Mouse (Mus musculus): ENCODE data around the gene Ubap1l. TPM values are rescaled to one million over a fixed set of nuclear protein-coding genes. Genes with fewer than 3 reads are reported as not detected.

The Ubap1l gene
- polyA plus RNA-seq, 1 experiment, result 0.16 TPM

- no peak overlapping the region for H3K4me3 ChIP-seq
- TF ChIP-seq TCF3 (IDR thresholded peaks at IDR 0.05; ENCODE audit: insufficient read length, low read depth), result no peak
- no peak for TF ChIP-seq CEBPB (IDR thresholded peaks at IDR 0.05; ENCODE audit: insufficient read depth, poor library complexity, severe bottlenecking)
- no peak for TF ChIP-seq SRF (IDR thresholded peaks at IDR 0.05; ENCODE audit: control insufficient read depth, insufficient read length, low read depth)
- TF ChIP-seq POLR2AphosphoS2 (IDR thresholded peaks at IDR 0.05; ENCODE audit: insufficient read length, low read depth), result no peak
- TF ChIP-seq E2F4 (IDR thresholded peaks at IDR 0.05; ENCODE audit: insufficient read depth), result no peak
- TF ChIP-seq TCF12 (IDR thresholded peaks at IDR 0.05; ENCODE audit: insufficient read depth, poor library complexity, severe bottlenecking), result no peak
- TF ChIP-seq MYOD1 (IDR thresholded peaks at IDR 0.05; ENCODE audit: control insufficient read depth in 1 of 3, insufficient read length in 2 of 3, low read depth in 2 of 3), result no peak
- TF ChIP-seq POLR2A (IDR thresholded peaks at IDR 0.05; ENCODE audit: insufficient read length, low read depth), result no peak
- TF ChIP-seq MYOG (IDR thresholded peaks at IDR 0.05; ENCODE audit: control insufficient read depth in 1 of 3, insufficient read depth in 1 of 3, insufficient read length in 2 of 3, low read depth in 2 of 3), result no peak
- TF ChIP-seq USF1 (IDR thresholded peaks at IDR 0.05; ENCODE audit: low read depth), result no peak
- no peak for TF ChIP-seq MAX (IDR thresholded peaks at IDR 0.05; ENCODE audit: low read depth)
- TF ChIP-seq REST (IDR thresholded peaks at IDR 0.05; ENCODE audit: insufficient read depth, insufficient read length), result no peak
- no peaks in the 10 kb centered on the region for H3K36me3 ChIP-seq (ENCODE audit: control insufficient read depth, insufficient read depth)
- no peak overlapping the region for H3K4me2 ChIP-seq (ENCODE audit: low read depth)
- H3ac ChIP-seq (ENCODE audit: control insufficient read depth, insufficient read length), result no peak overlapping the region
- H3K79me2 ChIP-seq (ENCODE audit: control insufficient read depth, insufficient read depth), result no peaks in the 10 kb centered on the region
- no peaks in the 10 kb centered on the region for H3K27me3 ChIP-seq (ENCODE audit: control insufficient read depth, insufficient read depth, insufficient read length)
These were observed 58.8 kb downstream of the Ubap1l start for GRCm38 (mm10) chr9:65419633-65420032.

DNA sequence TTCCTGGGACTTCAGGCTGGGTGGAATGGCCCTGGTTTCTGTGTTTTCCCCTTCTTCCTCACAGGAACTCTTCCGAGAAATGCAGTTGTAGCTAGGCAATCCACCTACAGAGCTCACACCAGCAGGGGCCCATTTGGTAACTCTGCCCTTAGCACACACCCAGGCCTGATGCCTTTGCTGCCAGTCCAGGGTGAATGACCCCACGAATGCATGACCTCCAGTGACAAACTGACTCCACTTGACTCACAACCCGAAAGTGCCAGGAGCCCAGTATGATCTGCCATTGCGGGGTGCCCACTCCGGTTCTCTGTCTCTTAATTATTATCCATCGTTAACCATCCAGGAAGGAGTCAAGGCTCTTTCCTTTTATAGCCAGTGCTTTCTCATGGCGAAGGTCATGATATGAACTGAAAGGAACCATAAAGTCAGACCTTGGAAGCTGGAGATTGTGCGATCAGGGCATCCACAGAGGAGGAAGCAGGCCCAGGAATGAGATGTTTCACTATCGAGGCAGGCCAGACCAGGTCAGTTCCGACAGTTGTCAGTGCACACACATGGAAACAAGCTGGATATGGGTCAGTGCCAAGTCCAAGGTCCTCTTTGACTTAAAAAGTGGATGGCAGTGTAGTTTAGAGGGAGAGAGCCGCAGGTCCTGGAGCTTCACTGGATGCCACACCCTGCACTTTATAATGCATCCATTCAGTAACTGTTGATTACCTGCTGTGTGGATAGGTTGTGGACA, 62.1 kb downstream of the Ubap1l start, which contains the start of gene Slc51b:
Gene Slc51b, minus strand, starts transcription at position 196 of the 742 bp plus-strand sequence.
- H3K79me2 ChIP-seq (ENCODE audit: control insufficient read depth, insufficient read depth), result no peaks in the 10 kb centered on the region
- H3K27me3 ChIP-seq (ENCODE audit: control insufficient read depth, insufficient read depth, insufficient read length), result no peaks in the 10 kb centered on the region
- TF ChIP-seq POLR2A (IDR thresholded peaks at IDR 0.05; ENCODE audit: insufficient read length, low read depth) (no peak), TCF3 (IDR thresholded peaks at IDR 0.05; ENCODE audit: insufficient read length, low read depth) (no peak), MYOG (IDR thresholded peaks at IDR 0.05; ENCODE audit: control insufficient read depth in 1 of 3, insufficient read depth in 1 of 3, insufficient read length in 2 of 3, low read depth in 2 of 3) (no peak), MYOD1 (IDR thresholded peaks at IDR 0.05; ENCODE audit: control insufficient read depth in 1 of 3, insufficient read length in 2 of 3, low read depth in 2 of 3) (no peak), REST (IDR thresholded peaks at IDR 0.05; ENCODE audit: insufficient read depth, insufficient read length) (no peak), SRF (IDR thresholded peaks at IDR 0.05; ENCODE audit: control insufficient read depth, insufficient read length, low read depth) (no peak), TCF12 (IDR thresholded peaks at IDR 0.05; ENCODE audit: insufficient read depth, poor library complexity, severe bottlenecking) (no peak), CEBPB (IDR thresholded peaks at IDR 0.05; ENCODE audit: insufficient read depth, poor library complexity, severe bottlenecking) (no peak), MAX (IDR thresholded peaks at IDR 0.05; ENCODE audit: low read depth) (no peak), E2F4 (IDR thresholded peaks at IDR 0.05; ENCODE audit: insufficient read depth) (no peak), POLR2AphosphoS2 (IDR thresholded peaks at IDR 0.05; ENCODE audit: insufficient read length, low read depth) (no peak)
- H3K4me2 ChIP-seq (ENCODE audit: low read depth), result no peak within 1 kb of the TSS
- H3ac ChIP-seq (ENCODE audit: control insufficient read depth, insufficient read length), result no peak within 1 kb of the TSS
- H3K4me3 ChIP-seq, result no peak within 1 kb of the TSS
- no peaks in the 10 kb centered on the region for H3K36me3 ChIP-seq (ENCODE audit: control insufficient read depth, insufficient read depth)

- H3ac ChIP-seq (ENCODE audit: control insufficient read depth, insufficient read length), result no peak overlapping the region
- no peaks in the 10 kb centered on the region for H3K27me3 ChIP-seq (ENCODE audit: control insufficient read depth, insufficient read depth, insufficient read length)
- H3K4me3 ChIP-seq, result no peak overlapping the region
- no peaks in the 10 kb centered on the region for H3K79me2 ChIP-seq (ENCODE audit: control insufficient read depth, insufficient read depth)
- no peak for TF ChIP-seq TCF12 (IDR thresholded peaks at IDR 0.05; ENCODE audit: insufficient read depth, poor library complexity, severe bottlenecking)
- no peak for TF ChIP-seq SRF (IDR thresholded peaks at IDR 0.05; ENCODE audit: control insufficient read depth, insufficient read length, low read depth)
- TF ChIP-seq REST (IDR thresholded peaks at IDR 0.05; ENCODE audit: insufficient read depth, insufficient read length), result no peak
- no peak for TF ChIP-seq CEBPB (IDR thresholded peaks at IDR 0.05; ENCODE audit: insufficient read depth, poor library complexity, severe bottlenecking)
- TF ChIP-seq MAX (IDR thresholded peaks at IDR 0.05; ENCODE audit: low read depth), result no peak
- TF ChIP-seq TCF3 (IDR thresholded peaks at IDR 0.05; ENCODE audit: insufficient read length, low read depth), result no peak
- TF ChIP-seq E2F4 (IDR thresholded peaks at IDR 0.05; ENCODE audit: insufficient read depth), result no peak
- no peak for TF ChIP-seq POLR2AphosphoS2 (IDR thresholded peaks at IDR 0.05; ENCODE audit: insufficient read length, low read depth)
- no peak for TF ChIP-seq MYOG (IDR thresholded peaks at IDR 0.05; ENCODE audit: control insufficient read depth in 1 of 3, insufficient read depth in 1 of 3, insufficient read length in 2 of 3, low read depth in 2 of 3)
- no peak for TF ChIP-seq MYOD1 (IDR thresholded peaks at IDR 0.05; ENCODE audit: control insufficient read depth in 1 of 3, insufficient read length in 2 of 3, low read depth in 2 of 3)
- no peak for TF ChIP-seq POLR2A (IDR thresholded peaks at IDR 0.05; ENCODE audit: insufficient read length, low read depth)
- no peak for TF ChIP-seq USF1 (IDR thresholded peaks at IDR 0.05; ENCODE audit: low read depth)
- H3K36me3 ChIP-seq (ENCODE audit: control insufficient read depth, insufficient read depth), result no peaks in the 10 kb centered on the region
- H3K4me2 ChIP-seq (ENCODE audit: low read depth), result no peak overlapping the region
These were observed 63.6 kb downstream of the Ubap1l start for GRCm38 (mm10) chr9:65424393-65424792.

- Histone ChIP-seq H3K27me3 (ENCODE audit: control insufficient read depth, insufficient read depth, insufficient read length) (no peaks in the 10 kb centered on the region), H3K4me3 (no peak overlapping the region), H3ac (ENCODE audit: control insufficient read depth, insufficient read length) (no peak overlapping the region), H3K79me2 (ENCODE audit: control insufficient read depth, insufficient read depth) (no peaks in the 10 kb centered on the region), H3K4me2 (ENCODE audit: low read depth) (no peak overlapping the region), H3K36me3 (ENCODE audit: control insufficient read depth, insufficient read depth) (no peaks in the 10 kb centered on the region)
- TF ChIP-seq E2F4 (IDR thresholded peaks at IDR 0.05; ENCODE audit: insufficient read depth) (no peak), SRF (IDR thresholded peaks at IDR 0.05; ENCODE audit: control insufficient read depth, insufficient read length, low read depth) (no peak), USF1 (IDR thresholded peaks at IDR 0.05; ENCODE audit: low read depth) (no peak), TCF12 (IDR thresholded peaks at IDR 0.05; ENCODE audit: insufficient read depth, poor library complexity, severe bottlenecking) (no peak), CEBPB (IDR thresholded peaks at IDR 0.05; ENCODE audit: insufficient read depth, poor library complexity, severe bottlenecking) (no peak), POLR2AphosphoS2 (IDR thresholded peaks at IDR 0.05; ENCODE audit: insufficient read length, low read depth) (no peak), REST (IDR thresholded peaks at IDR 0.05; ENCODE audit: insufficient read depth, insufficient read length) (no peak), MYOD1 (IDR thresholded peaks at IDR 0.05; ENCODE audit: control insufficient read depth in 1 of 3, insufficient read length in 2 of 3, low read depth in 2 of 3) (no peak), TCF3 (IDR thresholded peaks at IDR 0.05; ENCODE audit: insufficient read length, low read depth) (no peak), MAX (IDR thresholded peaks at IDR 0.05; ENCODE audit: low read depth) (no peak), MYOG (IDR thresholded peaks at IDR 0.05; ENCODE audit: control insufficient read depth in 1 of 3, insufficient read depth in 1 of 3, insufficient read length in 2 of 3, low read depth in 2 of 3) (no peak), POLR2A (IDR thresholded peaks at IDR 0.05; ENCODE audit: insufficient read length, low read depth) (no peak)
These were observed 66.7 kb downstream of the Ubap1l start for GRCm38 (mm10) chr9:65427511-65427910.
